Mouse (Mus musculus) right cerebral cortex, postnatal 36 days (tissue): Measurements from ENCODE around the gene Pnpt1.

Source experiments
- DNase-seq, 2 experiments: peaks; one replicate each; pipeline ENCODE4 v3.0.0; 2022; ENCODE audit warnings: low spot score in 2 of 2, mixed read lengths in 1 of 2

The Pnpt1 gene

GRCm38 (mm10) chr11:29130385-29131355 is at the start of gene Pnpt1:
TSS of gene Pnpt1 (plus strand) at chr11:29130744.
- peak; percentile 87 to 89 for DNase-seq

GRCm38 (mm10) chr11:29092403-29092802 is 38.1 kb upstream of the Pnpt1 start:
- no peak for DNase-seq

- no peak for DNase-seq
Measured at GRCm38 (mm10) chr11:29098926-29099325, 31.6 kb upstream of the Pnpt1 start.

GRCm38 (mm10) chr11:29129862-29130384 is 621 bp upstream of the Pnpt1 start:
- DNase-seq, result peak in 1 of 2 experiments; percentile 0

- no peak for DNase-seq
Measured at GRCm38 (mm10) chr11:29140671-29141070, 10.1 kb downstream of the Pnpt1 start.

GRCm38 (mm10) chr11:29148901-29149300 is 18.4 kb downstream of the Pnpt1 start:
- no peak for DNase-seq

GRCm38 (mm10) chr11:29163569-29163968 is 33.0 kb downstream of the Pnpt1 start:
- no peak for DNase-seq

GRCm38 (mm10) chr11:29171959-29172391 is 41.4 kb downstream of the Pnpt1 start:
- DNase-seq, result peak; percentile 55 to 59

- peak; percentile 98 to 99 for DNase-seq
Measured at GRCm38 (mm10) chr11:29172563-29173124, 42.1 kb downstream of the Pnpt1 start, which contains the start of gene Ppp4r3b. TSS of gene Ppp4r3b (plus strand) at chr11:29172890.

GRCm38 (mm10) chr11:29173125-29173631 is 42.6 kb downstream of the Pnpt1 start:
- peak; percentile 17 to 35 for DNase-seq

GRCm38 (mm10) chr11:29173706-29174436 is 43.3 kb downstream of the Pnpt1 start:
- DNase-seq, result no peak

GRCm38 (mm10) chr11:29179319-29179718 is 48.8 kb downstream of the Pnpt1 start:
- DNase-seq, result no peak

GRCm38 (mm10) chr11:29180657-29181056 is 50.1 kb downstream of the Pnpt1 start:
- peak in 1 of 2 experiments; percentile 3 for DNase-seq

- no peak for DNase-seq
Measured at GRCm38 (mm10) chr11:29181751-29182150, 51.2 kb downstream of the Pnpt1 start.

- no peak for DNase-seq
Measured at GRCm38 (mm10) chr11:29188981-29189380, 58.4 kb downstream of the Pnpt1 start.

- DNase-seq, result no peak
Measured at GRCm38 (mm10) chr11:29203653-29204052, 73.1 kb downstream of the Pnpt1 start.

GRCm38 (mm10) chr11:29209774-29210173 is 79.2 kb downstream of the Pnpt1 start:
- DNase-seq, result no peak
